Comparison of ENCODE assay signal across 27 mouse cellular contexts in the genomic region with DNA sequence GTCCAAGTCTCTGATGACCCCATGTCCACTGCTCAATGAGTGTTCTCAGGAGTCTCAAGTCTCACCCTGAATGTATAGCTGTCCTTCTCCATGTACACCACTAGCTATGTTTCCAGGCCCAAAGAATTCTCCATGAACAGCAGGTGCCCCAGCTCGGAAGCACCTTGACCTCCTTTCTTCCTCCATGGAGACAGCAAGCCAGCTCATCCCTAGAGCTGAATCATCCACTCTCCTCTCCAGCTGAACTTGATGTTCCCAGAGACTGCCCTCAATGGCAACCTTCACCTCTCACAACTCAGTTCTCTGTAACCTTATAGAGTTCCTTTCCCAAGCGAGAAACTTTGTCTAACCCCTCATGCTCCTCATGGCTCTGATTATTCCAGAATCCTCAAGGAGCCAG. TPM values are rescaled to one million over a fixed set of nuclear protein-coding genes. Genes with fewer than 3 reads are reported as not detected.
DNase-seq lines count a peak whose midpoint lies in the region; ATAC-seq lines count a peak whose summit lies in the region.
"Had no signal": no experiment of that assay in that cellular context is flagged by ENCODE, and none has a peak within 500 bp of the region (broad histone marks: within the 10 kb centered on the region; RNA-seq: fewer than 3 reads in every experiment).

No protein-coding gene starts in this region.

- H3K4me1 ChIP-seq in heart, embryonic 10.5 days, result no peaks in the 10 kb centered on the region
- H3K4me1 ChIP-seq in limb, embryonic 10.5 days, result no peaks in the 10 kb centered on the region
- H3K4me1 ChIP-seq in forebrain, embryonic 11.5 days (replicated peaks; ENCODE audit: control insufficient read depth, insufficient read depth, low read length), result no peaks in the 10 kb centered on the region
- H3K4me1 ChIP-seq: embryonic facial prominence, embryonic 10.5 days; embryonic facial prominence, embryonic 12.5 days; forebrain, embryonic 12.5 days had no signal

- WGBS in heart, embryonic 10.5 days, result 85% methylated on average over 2 of the region's 2 CpGs
- WGBS in limb, embryonic 10.5 days, result 79% methylated on average over 2 of the region's 2 CpGs
- 83% methylated on average over 2 of the region's 2 CpGs for WGBS in forebrain, embryonic 11.5 days

- no peak for ATAC-seq in forebrain, embryonic 11.5 days (replicated peaks; ENCODE audit: low FRiP score)
- ATAC-seq: activated CD4-positive, CD25-positive, alpha-beta regulatory T cell, adult 4 months; CD4-positive, CD25-positive, alpha-beta regulatory T cell, adult 4 months; forebrain, embryonic 14.5 days; forebrain, embryonic 16.5 days; Patski had no signal

- H3K36me3 ChIP-seq in heart, embryonic 10.5 days, result no peaks in the 10 kb centered on the region
- H3K36me3 ChIP-seq in limb, embryonic 10.5 days, result no peaks in the 10 kb centered on the region
- H3K36me3 ChIP-seq in forebrain, embryonic 11.5 days (ENCODE audit: control insufficient read depth, insufficient read depth, low read length), result no peaks in the 10 kb centered on the region
- H3K36me3 ChIP-seq: embryonic facial prominence, embryonic 10.5 days; embryonic facial prominence, embryonic 12.5 days; forebrain, embryonic 12.5 days; G1E had no signal

- H3K4me3 ChIP-seq in heart, embryonic 10.5 days, result no peak overlapping the region
- no peak overlapping the region for H3K4me3 ChIP-seq in limb, embryonic 10.5 days
- H3K4me3 ChIP-seq in forebrain, embryonic 11.5 days (ENCODE audit: low read depth, low read length), result no peak overlapping the region
- H3K4me3 ChIP-seq: embryonic facial prominence, embryonic 10.5 days; embryonic facial prominence, embryonic 12.5 days; forebrain, embryonic 12.5 days had no signal

- H3K27me3 ChIP-seq in heart, embryonic 10.5 days (ENCODE audit: insufficient read depth, poor library complexity, severe bottlenecking), result no peaks in the 10 kb centered on the region
- no peaks in the 10 kb centered on the region for H3K27me3 ChIP-seq in limb, embryonic 10.5 days (ENCODE audit: low read depth, poor library complexity, severe bottlenecking)
- H3K27me3 ChIP-seq in forebrain, embryonic 11.5 days (ENCODE audit: control insufficient read depth, insufficient read depth, low read length), result no peaks in the 10 kb centered on the region
- H3K27me3 ChIP-seq: embryonic facial prominence, embryonic 12.5 days; forebrain, embryonic 12.5 days; Patski had no signal

- H3K27ac ChIP-seq in heart, embryonic 10.5 days, result no peak overlapping the region
- H3K27ac ChIP-seq in limb, embryonic 10.5 days, result no peak overlapping the region
- no peak overlapping the region for H3K27ac ChIP-seq in forebrain, embryonic 11.5 days (ENCODE audit: low read depth, low read length)
- H3K27ac ChIP-seq: embryonic facial prominence, embryonic 10.5 days; embryonic facial prominence, embryonic 12.5 days; forebrain, embryonic 12.5 days had no signal

- no peak overlapping the region for H3K9ac ChIP-seq in forebrain, embryonic 11.5 days (ENCODE audit: low read length)
- H3K9ac ChIP-seq: embryonic facial prominence, embryonic 12.5 days; forebrain, embryonic 12.5 days had no signal

- H3K4me2 ChIP-seq in forebrain, embryonic 11.5 days (ENCODE audit: low read depth, low read length, severe bottlenecking), result no peak overlapping the region
- H3K4me2 ChIP-seq: embryonic facial prominence, embryonic 12.5 days; forebrain, embryonic 12.5 days had no signal

- DNase-seq in adrenal gland, adult (ENCODE audit: inconsistent age in 2 of 2, low spot score in 1 of 2), result peak; percentile 56 to 72
- no peak for DNase-seq in adrenal gland, postnatal 25 days
- peak; percentile 34 for DNase-seq in adrenal gland, adult 8-10 months
- no peak for DNase-seq in adrenal gland, postnatal 4 days (ENCODE audit: low spot score in 2 of 2)
- peak; percentile 46 for DNase-seq in heart, embryonic 10.5 days (ENCODE audit: low spot score)
- DNase-seq in heart, postnatal 25 days (ENCODE audit: low spot score), result no peak
- peak; percentile 22 for DNase-seq in limb, embryonic 10.5 days (ENCODE audit: low spot score)
- no peak for DNase-seq in forebrain, embryonic 11.5 days (ENCODE audit: low spot score)
- DNase-seq: B cell, adult 2 months; cerebellum, adult 11-12 months; cerebellum, adult 2 months; cerebellum, adult 9-10 months; cerebellum, postnatal 10 days; cerebellum, postnatal 25 days had no signal

- H3K9me3 ChIP-seq in heart, embryonic 10.5 days, result no peaks in the 10 kb centered on the region
- no peaks in the 10 kb centered on the region for H3K9me3 ChIP-seq in limb, embryonic 10.5 days (replicated peaks)
- no peaks in the 10 kb centered on the region for H3K9me3 ChIP-seq in forebrain, embryonic 11.5 days (ENCODE audit: control insufficient read depth, low read length)
- H3K9me3 ChIP-seq: embryonic facial prominence, embryonic 10.5 days; embryonic facial prominence, embryonic 12.5 days; forebrain, embryonic 12.5 days had no signal

- intact Hi-C loops in heart, postnatal 25 days (cut with DNase I), result no loop called here

RNA-seq across cellular contexts. Expression of a gene that starts 8.1 kb away (rescaled TPM):
- 8.4 and 13.2 TPM in 2 replicates for total RNA-seq in adrenal gland, postnatal 25 days (2021)
- 10 to 100 TPM in 3 of 4 experiments, 1 to 10 TPM in 1; 8.3 to 18.3 (median 13.6) TPM for total RNA-seq in adrenal gland, adult 8-10 months (2022)
- 1 to 10 TPM; 2.0 to 3.2 TPM for total RNA-seq in adrenal gland, postnatal 4 days (2021)
- not detected in 2 replicates for polyA plus RNA-seq in heart, embryonic 10.5 days (2016; fragmentation: Nextera tagmentation; extraction: Ambion mirVana)
- total RNA-seq in heart, postnatal 25 days (2021), result 1 to 10 TPM in 1 of 2 experiments, under 1 TPM in 1; 0.57 to 1.0 TPM
- polyA plus RNA-seq in limb, embryonic 10.5 days (2016; fragmentation: Nextera tagmentation; extraction: Ambion mirVana), result 0.09 TPM in 1 of 2 replicates, not detected in the other
- polyA plus RNA-seq in forebrain, embryonic 11.5 days (2014; fragmentation: Nextera tagmentation; extraction: Ambion mirVana), result not detected in 2 replicates
- total RNA-seq: CH12.LX had no signal
- polyA plus RNA-seq: activated CD4-positive, CD25-positive, alpha-beta regulatory T cell, adult 4 months; CD4-positive, CD25-positive, alpha-beta regulatory T cell, adult 4 months; embryonic facial prominence, embryonic 10.5 days; embryonic facial prominence, embryonic 12.5 days; embryonic facial prominence, embryonic 14.5 days; forebrain, embryonic 12.5 days; forebrain, embryonic 14.5 days; forebrain, embryonic 16.5 days; G1E had no signal

RNA-seq across cellular contexts. Expression of a gene that starts 17.8 kb away (rescaled TPM):
- 0.18 TPM in 1 of 2 replicates, not detected in the other for total RNA-seq in adrenal gland, postnatal 25 days (2021)
- total RNA-seq in adrenal gland, adult 8-10 months (2022), result under 1 TPM in 3 of 4 experiments, not detected in 1; 0.15 to 0.40 (median 0.20) TPM
- under 1 TPM in 1 of 2 experiments, not detected in 1; 0.70 TPM for total RNA-seq in adrenal gland, postnatal 4 days (2021)
- polyA plus RNA-seq in heart, embryonic 10.5 days (2016; fragmentation: Nextera tagmentation; extraction: Ambion mirVana), result 0.20 TPM in 1 of 2 replicates, not detected in the other
- not detected for total RNA-seq in heart, postnatal 25 days (2021)
- not detected in 2 replicates for polyA plus RNA-seq in limb, embryonic 10.5 days (2016; fragmentation: Nextera tagmentation; extraction: Ambion mirVana)
- polyA plus RNA-seq in forebrain, embryonic 11.5 days (2014; fragmentation: Nextera tagmentation; extraction: Ambion mirVana), result not detected in 2 replicates
- total RNA-seq: CH12.LX had no signal
- polyA plus RNA-seq: activated CD4-positive, CD25-positive, alpha-beta regulatory T cell, adult 4 months; CD4-positive, CD25-positive, alpha-beta regulatory T cell, adult 4 months; cerebellum, adult 2 months; cortical plate, adult 2 months; embryonic facial prominence, embryonic 10.5 days; embryonic facial prominence, embryonic 12.5 days; embryonic facial prominence, embryonic 14.5 days; forebrain, embryonic 12.5 days; forebrain, embryonic 14.5 days; frontal cortex, adult 2 months; G1E; Patski had no signal

RNA-seq across cellular contexts. Expression of a gene that starts 33.0 kb away (rescaled TPM):
- total RNA-seq in adrenal gland, postnatal 25 days (2021), result not detected in 2 replicates
- under 1 TPM in 1 of 4 experiments, not detected in 3; 0.20 TPM for total RNA-seq in adrenal gland, adult 8-10 months (2022)
- not detected for total RNA-seq in adrenal gland, postnatal 4 days (2021)
- polyA plus RNA-seq in heart, embryonic 10.5 days (2016; fragmentation: Nextera tagmentation; extraction: Ambion mirVana), result not detected in 2 replicates
- not detected for total RNA-seq in heart, postnatal 25 days (2021)
- not detected in 2 replicates for polyA plus RNA-seq in limb, embryonic 10.5 days (2016; fragmentation: Nextera tagmentation; extraction: Ambion mirVana)
- not detected in 2 replicates for polyA plus RNA-seq in forebrain, embryonic 11.5 days (2014; fragmentation: Nextera tagmentation; extraction: Ambion mirVana)
- total RNA-seq: CH12.LX had no signal
- polyA plus RNA-seq: activated CD4-positive, CD25-positive, alpha-beta regulatory T cell, adult 4 months; CD4-positive, CD25-positive, alpha-beta regulatory T cell, adult 4 months; cerebellum, adult 2 months; cortical plate, adult 2 months; embryonic facial prominence, embryonic 10.5 days; embryonic facial prominence, embryonic 12.5 days; embryonic facial prominence, embryonic 14.5 days; forebrain, embryonic 12.5 days; forebrain, embryonic 14.5 days; forebrain, embryonic 16.5 days; frontal cortex, adult 2 months; G1E; Patski had no signal

RNA-seq across cellular contexts. Expression of a gene that starts 44.7 kb away (rescaled TPM):
- total RNA-seq in adrenal gland, postnatal 25 days (2021), result not detected in 2 replicates
- 1 to 10 TPM; 1.1 to 3.3 (median 1.9) TPM for total RNA-seq in adrenal gland, adult 8-10 months (2022)
- under 1 TPM; 0.22 to 0.51 TPM for total RNA-seq in adrenal gland, postnatal 4 days (2021)
- polyA plus RNA-seq in heart, embryonic 10.5 days (2016; fragmentation: Nextera tagmentation; extraction: Ambion mirVana), result 0.10 TPM in 1 of 2 replicates, not detected in the other
- total RNA-seq in heart, postnatal 25 days (2021), result not detected
- polyA plus RNA-seq in limb, embryonic 10.5 days (2016; fragmentation: Nextera tagmentation; extraction: Ambion mirVana), result not detected in 2 replicates
- polyA plus RNA-seq in forebrain, embryonic 11.5 days (2014; fragmentation: Nextera tagmentation; extraction: Ambion mirVana), result not detected in 2 replicates
- total RNA-seq: CH12.LX, G1E had no signal
- polyA plus RNA-seq: activated CD4-positive, CD25-positive, alpha-beta regulatory T cell, adult 4 months; CD4-positive, CD25-positive, alpha-beta regulatory T cell, adult 4 months; cerebellum, adult 2 months; cortical plate, adult 2 months; embryonic facial prominence, embryonic 10.5 days; embryonic facial prominence, embryonic 12.5 days; embryonic facial prominence, embryonic 14.5 days; forebrain, embryonic 12.5 days; forebrain, embryonic 14.5 days; forebrain, embryonic 16.5 days; frontal cortex, adult 2 months; G1E had no signal

Comparison
In these comparisons a context has a peak if more than half of its experiments do, and no peak if none do; other contexts are left out.
1. DNase-seq: peak in adrenal gland, adult (2 of 2), adrenal gland, adult 8-10 months (single experiment), heart, embryonic 10.5 days (single experiment) and limb, embryonic 10.5 days (single experiment); none in adrenal gland, postnatal 25 days (single experiment), adrenal gland, postnatal 4 days (0 of 2), heart, postnatal 25 days (single experiment) and forebrain, embryonic 11.5 days (single experiment).